Mouse (Mus musculus) ES-E14 (cell line): Measurements from ENCODE around the gene Ssc4d.

ENCODE experiments used
- CHD2 ChIP-seq: IDR thresholded peaks from 2 replicates; pipeline ENCODE4 v1.6.1; 2014; ENCODE audit warnings: mild to moderate bottlenecking, low read depth, low read length, inconsistent platforms
- HCFC1 ChIP-seq: IDR thresholded peaks from 2 replicates; pipeline ENCODE4 v1.6.1; 2012; ENCODE audit warnings: low read length, inconsistent platforms, borderline replicate concordance; ENCODE audit not compliant: insufficient read depth

DNA sequence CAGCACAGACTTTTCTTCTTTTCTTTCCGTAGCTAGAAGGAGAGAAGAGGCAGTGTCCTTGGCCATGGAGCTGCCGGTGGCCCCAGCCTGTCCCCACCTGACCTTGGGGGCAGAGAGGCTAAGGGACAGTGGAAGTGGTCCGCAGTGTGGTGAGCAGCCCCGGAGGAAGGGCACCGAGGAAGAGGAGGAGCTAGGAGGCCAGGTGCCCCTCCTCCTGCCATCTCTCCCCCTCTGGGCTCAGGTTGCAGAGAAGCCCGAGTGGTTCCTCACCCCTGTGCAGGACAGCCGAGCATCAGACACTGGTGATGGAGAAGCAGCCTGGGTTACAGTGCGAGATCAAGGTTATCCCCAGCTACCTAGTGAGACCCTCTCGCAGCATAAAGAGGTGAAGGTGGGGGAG lies at the start of gene Ssc4d:
- TF ChIP-seq HCFC1 (no peak), CHD2 (no peak)
